In the genomic region with DNA sequence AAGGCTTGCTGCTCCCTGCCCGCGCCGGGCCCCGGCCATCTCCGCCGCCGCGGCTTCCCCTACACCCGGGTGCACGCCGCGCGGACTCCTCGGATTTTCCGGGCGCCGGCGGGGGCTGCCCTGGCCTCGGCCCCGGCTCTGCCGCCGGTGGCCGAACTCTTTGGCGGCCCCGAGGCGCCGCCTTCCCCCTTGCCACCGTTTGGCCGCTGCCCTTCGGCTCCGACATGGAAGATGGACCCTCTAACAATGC, we compare ENCODE assay signal across 8 mouse cellular contexts.
DNase-seq lines count a peak whose midpoint lies in the region; ATAC-seq and TF ChIP-seq lines count a peak whose summit lies in the region.

No protein-coding gene starts in this region.

- H3K27ac ChIP-seq in heart, embryonic 14.5 days (replicated peaks in 1 of 2; ENCODE audit: control insufficient read depth in 1 of 2, insufficient read depth in 1 of 2, low read depth in 2 of 2, low read length in 2 of 2): no peak overlapping the region
- no peak overlapping the region for H3K27ac ChIP-seq in ES-E14 (ENCODE audit: insufficient read depth, low read depth, low read length, poor library complexity, severe bottlenecking)
- H3K27ac ChIP-seq in hindbrain, embryonic 10.5 days: peak overlapping the region; percentile 91
- peak overlapping the region; percentile 91 for H3K27ac ChIP-seq in midbrain, embryonic 10.5 days (replicated peaks)

- WGBS in heart, embryonic 14.5 days: 1% methylated on average over 29 of the region's 31 CpGs
- under 1% methylated on average over 31 of the region's 31 CpGs for WGBS in hindbrain, embryonic 10.5 days
- WGBS in midbrain, embryonic 10.5 days: under 1% methylated on average over 31 of the region's 31 CpGs

- no peak for ATAC-seq in heart, embryonic 14.5 days (ENCODE audit: insufficient number of reproducible peaks, insufficient read depth, low FRiP score, low read depth)

- in situ Hi-C loops in ES-E14 (cut with MboI; ENCODE audit: low sequenced_read_pairs in 2 of 2, unreplicated experiment in 2 of 2): no loop called here

- DNase-seq in heart, adult 8-10 months (ENCODE audit: low spot score): no peak
- DNase-seq in ES-E14 (ENCODE audit: low read depth, low spot score): no peak
- DNase-seq in hindbrain, embryonic 10.5 days (ENCODE audit: low spot score): no peak
- DNase-seq in midbrain, embryonic 10.5 days (ENCODE audit: low spot score): no peak
- no peak for DNase-seq in ovary, postnatal 14 days (ENCODE audit: low spot score)
- DNase-seq in thymus, postnatal 14 days: no peak
- no peak for DNase-seq in frontal cortex, postnatal 10 days (ENCODE audit: low spot score in 2 of 2)

- H3K4me2 ChIP-seq in heart, embryonic 14.5 days (ENCODE audit: low read length): peak overlapping the region; percentile 99

- H3K4me3 ChIP-seq in heart, embryonic 14.5 days (ENCODE audit: control insufficient read depth in 1 of 2, insufficient read depth in 1 of 2, low read depth in 1 of 2, low read length in 2 of 2): peak overlapping the region; percentile 66 to 69
- H3K4me3 ChIP-seq in ES-E14 (ENCODE audit: insufficient read depth in 1 of 2, low read depth in 1 of 2, low read length in 2 of 2, poor library complexity in 1 of 2, severe bottlenecking in 1 of 2): peak overlapping the region; percentile 63 to 71
- peak overlapping the region; percentile 83 for H3K4me3 ChIP-seq in hindbrain, embryonic 10.5 days
- H3K4me3 ChIP-seq in midbrain, embryonic 10.5 days: peak overlapping the region; percentile 83

- peaks cover 85% of the 10 kb centered on the region for H3K27me3 ChIP-seq in heart, embryonic 14.5 days (ENCODE audit: control insufficient read depth, insufficient read depth, low read length)
- peaks cover 87% of the 10 kb centered on the region for H3K27me3 ChIP-seq in hindbrain, embryonic 10.5 days (ENCODE audit: insufficient read depth, poor library complexity, severe bottlenecking)
- peaks cover 93% of the 10 kb centered on the region for H3K27me3 ChIP-seq in midbrain, embryonic 10.5 days (ENCODE audit: low read depth, poor library complexity, severe bottlenecking)

- no peaks in the 10 kb centered on the region for H3K9me3 ChIP-seq in heart, embryonic 14.5 days (ENCODE audit: control insufficient read depth, low read length)
- H3K9me3 ChIP-seq in ES-E14 (ENCODE audit: control insufficient read depth, insufficient read depth, low read depth, low read length): no peaks in the 10 kb centered on the region
- H3K9me3 ChIP-seq in hindbrain, embryonic 10.5 days: no peaks in the 10 kb centered on the region
- no peaks in the 10 kb centered on the region for H3K9me3 ChIP-seq in midbrain, embryonic 10.5 days (replicated peaks)

- H3K36me3 ChIP-seq in heart, embryonic 14.5 days (ENCODE audit: control insufficient read depth, insufficient read depth, low read length): no peaks in the 10 kb centered on the region
- no peaks in the 10 kb centered on the region for H3K36me3 ChIP-seq in ES-E14 (ENCODE audit: control insufficient read depth, insufficient read depth, low read length, poor library complexity, severe bottlenecking)
- H3K36me3 ChIP-seq in hindbrain, embryonic 10.5 days: no peaks in the 10 kb centered on the region
- no peaks in the 10 kb centered on the region for H3K36me3 ChIP-seq in midbrain, embryonic 10.5 days

- H3K9ac ChIP-seq in heart, embryonic 14.5 days (ENCODE audit: low read length): peak overlapping the region; percentile 57
- H3K9ac ChIP-seq in ES-E14 (ENCODE audit: insufficient read depth, low read depth, low read length, poor library complexity, severe bottlenecking): peak overlapping the region; percentile 45; the same call in 1 of the 2 replicates

- peaks cover 4 to 10% of the 10 kb centered on the region in 2 experiments; a peak in 2 of 4 replicates for H3K4me1 ChIP-seq in heart, embryonic 14.5 days (ENCODE audit: control insufficient read depth in 2 of 2, insufficient read depth in 2 of 2, low read length in 2 of 2)
- H3K4me1 ChIP-seq in ES-E14 (ENCODE audit: control insufficient read depth in 2 of 2, insufficient read depth in 2 of 2, low read length in 2 of 2, poor library complexity in 1 of 2): peaks cover 0 to 3% of the 10 kb centered on the region in 2 experiments; a peak in 1 of 4 replicates
- H3K4me1 ChIP-seq in hindbrain, embryonic 10.5 days (replicated peaks): peaks cover 52% of the 10 kb centered on the region
- H3K4me1 ChIP-seq in midbrain, embryonic 10.5 days: peaks cover 49% of the 10 kb centered on the region

TF ChIP-seq in ES-E14, 5 proteins besides CTCF, POLR2A, EP300 and RAD21:
- TF ChIP-seq MAFK (IDR thresholded peaks at IDR 0.05; ENCODE audit: insufficient read depth, low read depth, low read length) (no peak), CHD2 (IDR thresholded peaks at IDR 0.05; ENCODE audit: low read depth, low read length) (no peak), ZC3H11A (IDR thresholded peaks at IDR 0.05; ENCODE audit: borderline replicate concordance, low read depth, low read length) (no peak), ZNF384 (IDR thresholded peaks at IDR 0.05; ENCODE audit: low read depth, low read length) (no peak), HCFC1 (IDR thresholded peaks at IDR 0.05; ENCODE audit: borderline replicate concordance, insufficient read depth, low read length) (no peak)

Comparison
In these comparisons a context has a peak if more than half of its experiments do, and no peak if none do; other contexts are left out.
1. H3K27ac ChIP-seq: peak in hindbrain, embryonic 10.5 days (single experiment) and midbrain, embryonic 10.5 days (single experiment); none in heart, embryonic 14.5 days (0 of 2) and ES-E14 (single experiment).
2. Peak in every context shown above with its lines, with median percentiles within 50 percentile points of each other: H3K4me3 ChIP-seq.